Mouse (Mus musculus): ENCODE measurements around the gene Cpm. TPM values are rescaled to one million over a fixed set of nuclear protein-coding genes. Genes with fewer than 3 reads are reported as not detected.

Gene Cpm
- total RNA-seq, 1 experiment = 4.8 TPM

- Histone ChIP-seq H3K9me3 (ENCODE audit: control insufficient read depth, insufficient read depth, low read depth, low read length) (no peaks in the 10 kb centered on the region), H3K27ac (ENCODE audit: insufficient read depth, low read depth, low read length, poor library complexity, severe bottlenecking) (no peak overlapping the region), H3K4me3 (ENCODE audit: insufficient read depth in 1 of 2, low read depth in 1 of 2, low read length in 2 of 2, poor library complexity in 1 of 2, severe bottlenecking in 1 of 2) (no peak overlapping the region), H3K36me3 (ENCODE audit: control insufficient read depth, insufficient read depth, low read length, poor library complexity, severe bottlenecking) (no peaks in the 10 kb centered on the region), H3K9ac (ENCODE audit: insufficient read depth, low read depth, low read length, poor library complexity, severe bottlenecking) (no peak overlapping the region), H3K4me1 (ENCODE audit: control insufficient read depth in 2 of 2, insufficient read depth in 2 of 2, low read length in 2 of 2, poor library complexity in 1 of 2) (peaks cover 0 to 3% of the 10 kb centered on the region in 2 experiments; a peak in 1 of 4 replicates)
- in situ Hi-C loops (cut with MboI; ENCODE audit: low sequenced_read_pairs in 2 of 2, unreplicated experiment in 2 of 2) = no loop called here
- TF ChIP-seq ZC3H11A (IDR thresholded peaks at IDR 0.05; ENCODE audit: borderline replicate concordance, low read depth, low read length) (no peak), HCFC1 (IDR thresholded peaks at IDR 0.05; ENCODE audit: borderline replicate concordance, insufficient read depth, low read length) (no peak), CHD2 (IDR thresholded peaks at IDR 0.05; ENCODE audit: low read depth, low read length) (no peak), MAFK (IDR thresholded peaks at IDR 0.05; ENCODE audit: insufficient read depth, low read depth, low read length) (no peak), ZNF384 (IDR thresholded peaks at IDR 0.05; ENCODE audit: low read depth, low read length) (no peak)
- no peak for DNase-seq (ENCODE audit: low read depth, low spot score)
These were observed 1.7 kb upstream of the Cpm start for GRCm38 (mm10) chr10:117627616-117627930.

- no peak for DNase-seq (ENCODE audit: low read depth, low spot score)
- peaks cover 0 to 3% of the 10 kb centered on the region in 2 experiments; a peak in 1 of 4 replicates for H3K4me1 ChIP-seq (ENCODE audit: control insufficient read depth in 2 of 2, insufficient read depth in 2 of 2, low read length in 2 of 2, poor library complexity in 1 of 2)
- TF ChIP-seq HCFC1 (IDR thresholded peaks at IDR 0.05; ENCODE audit: borderline replicate concordance, insufficient read depth, low read length) (no peak), ZC3H11A (IDR thresholded peaks at IDR 0.05; ENCODE audit: borderline replicate concordance, low read depth, low read length) (no peak), CHD2 (IDR thresholded peaks at IDR 0.05; ENCODE audit: low read depth, low read length) (no peak), MAFK (IDR thresholded peaks at IDR 0.05; ENCODE audit: insufficient read depth, low read depth, low read length) (no peak), ZNF384 (IDR thresholded peaks at IDR 0.05; ENCODE audit: low read depth, low read length) (no peak)
- H3K9ac ChIP-seq (ENCODE audit: insufficient read depth, low read depth, low read length, poor library complexity, severe bottlenecking) = no peak overlapping the region
- H3K9me3 ChIP-seq (ENCODE audit: control insufficient read depth, insufficient read depth, low read depth, low read length) = no peaks in the 10 kb centered on the region
- H3K4me3 ChIP-seq (ENCODE audit: insufficient read depth in 1 of 2, low read depth in 1 of 2, low read length in 2 of 2, poor library complexity in 1 of 2, severe bottlenecking in 1 of 2) = no peak overlapping the region
- H3K36me3 ChIP-seq (ENCODE audit: control insufficient read depth, insufficient read depth, low read length, poor library complexity, severe bottlenecking) = no peaks in the 10 kb centered on the region
- in situ Hi-C loops (cut with MboI; ENCODE audit: low sequenced_read_pairs in 2 of 2, unreplicated experiment in 2 of 2) = no loop called here
- H3K27ac ChIP-seq (ENCODE audit: insufficient read depth, low read depth, low read length, poor library complexity, severe bottlenecking) = no peak overlapping the region
These were observed 1.4 kb upstream of the Cpm start for GRCm38 (mm10) chr10:117627949-117628348.

GRCm38 (mm10) chr10:117628363-117629168 is 734 bp upstream of the Cpm start:
- Histone ChIP-seq H3K27ac (ENCODE audit: insufficient read depth, low read depth, low read length, poor library complexity, severe bottlenecking) (no peak overlapping the region), H3K4me1 (ENCODE audit: control insufficient read depth in 2 of 2, insufficient read depth in 2 of 2, low read length in 2 of 2, poor library complexity in 1 of 2) (peaks cover 0 to 3% of the 10 kb centered on the region in 2 experiments; a peak in 1 of 4 replicates), H3K4me3 (ENCODE audit: insufficient read depth in 1 of 2, low read depth in 1 of 2, low read length in 2 of 2, poor library complexity in 1 of 2, severe bottlenecking in 1 of 2) (peak overlapping the region; percentile 78 to 86), H3K9me3 (ENCODE audit: control insufficient read depth, insufficient read depth, low read depth, low read length) (no peaks in the 10 kb centered on the region), H3K36me3 (ENCODE audit: control insufficient read depth, insufficient read depth, low read length, poor library complexity, severe bottlenecking) (no peaks in the 10 kb centered on the region), H3K9ac (ENCODE audit: insufficient read depth, low read depth, low read length, poor library complexity, severe bottlenecking) (peak overlapping the region; percentile 9; the same call in 1 of the 2 replicates)
- no peak for DNase-seq (ENCODE audit: low read depth, low spot score)
- in situ Hi-C loops (cut with MboI; ENCODE audit: low sequenced_read_pairs in 2 of 2, unreplicated experiment in 2 of 2) = no loop called here
- TF ChIP-seq CHD2 (IDR thresholded peaks at IDR 0.05; ENCODE audit: low read depth, low read length) (no peak), ZC3H11A (IDR thresholded peaks at IDR 0.05; ENCODE audit: borderline replicate concordance, low read depth, low read length) (no peak), MAFK (IDR thresholded peaks at IDR 0.05; ENCODE audit: insufficient read depth, low read depth, low read length) (no peak)

GRCm38 (mm10) chr10:117630176-117630575 is 876 bp downstream of the Cpm start:
- Histone ChIP-seq H3K9ac (ENCODE audit: insufficient read depth, low read depth, low read length, poor library complexity, severe bottlenecking) (no peak overlapping the region), H3K9me3 (ENCODE audit: control insufficient read depth, insufficient read depth, low read depth, low read length) (no peaks in the 10 kb centered on the region), H3K36me3 (ENCODE audit: control insufficient read depth, insufficient read depth, low read length, poor library complexity, severe bottlenecking) (no peaks in the 10 kb centered on the region), H3K27ac (ENCODE audit: insufficient read depth, low read depth, low read length, poor library complexity, severe bottlenecking) (no peak overlapping the region), H3K4me1 (ENCODE audit: control insufficient read depth in 2 of 2, insufficient read depth in 2 of 2, low read length in 2 of 2, poor library complexity in 1 of 2) (peaks cover 0 to 3% of the 10 kb centered on the region in 2 experiments; a peak in 1 of 4 replicates), H3K4me3 (ENCODE audit: insufficient read depth in 1 of 2, low read depth in 1 of 2, low read length in 2 of 2, poor library complexity in 1 of 2, severe bottlenecking in 1 of 2) (no peak overlapping the region; a peak in 1 of 4 replicates)
- no peak for DNase-seq (ENCODE audit: low read depth, low spot score)
- TF ChIP-seq HCFC1 (IDR thresholded peaks at IDR 0.05; ENCODE audit: borderline replicate concordance, insufficient read depth, low read length) = no peak
- no peak for TF ChIP-seq ZC3H11A (IDR thresholded peaks at IDR 0.05; ENCODE audit: borderline replicate concordance, low read depth, low read length)
- no peak for TF ChIP-seq MAFK (IDR thresholded peaks at IDR 0.05; ENCODE audit: insufficient read depth, low read depth, low read length)
- no peak for TF ChIP-seq CHD2 (IDR thresholded peaks at IDR 0.05; ENCODE audit: low read depth, low read length)
- TF ChIP-seq ZNF384 (IDR thresholded peaks at IDR 0.05; ENCODE audit: low read depth, low read length) = no peak
- in situ Hi-C loops (cut with MboI; ENCODE audit: low sequenced_read_pairs in 2 of 2, unreplicated experiment in 2 of 2) = no loop called here
